Mouse (Mus musculus) forebrain, embryonic 14.5 days (tissue): ENCODE measurements around the gene Gm13697. TPM values are rescaled to one million over a fixed set of nuclear protein-coding genes. Genes with fewer than 3 reads are reported as not detected.
A peak's percentile ranks its signal among the peaks of the same experiment; 100 is the strongest.
"Not testable (repeated sequence)": the region's sequence is repeated elsewhere in the genome, so short reads cannot be mapped to it uniquely, and the experiment has no call there.

ENCODE experiments used
- ATAC-seq: fragments of 200-750 bp; cut with Nextera tagmentation; 2 replicates; pipeline ENCODE4 v1.8.0; 2017; ENCODE audit warnings: mild to moderate bottlenecking, moderate library complexity
- DNase-seq: peaks from one replicate; pipeline ENCODE4 v3.0.0-alpha.2; 2015; ENCODE audit warnings: low spot score
- H3K27ac ChIP-seq: fragments of 300-500 bp; sonication (generic); 2 replicates; pipeline ENCODE4 v1.5.1; 2014; ENCODE audit warnings: low read depth, mild to moderate bottlenecking, control low read depth, low read length, moderate library complexity
- H3K27me3 ChIP-seq: fragments of 300-500 bp; sonication (generic); replicated peaks from 2 replicates; pipeline ENCODE4 v1.6.1; 2014; ENCODE audit warnings: low read length, control low read depth, mixed read lengths; ENCODE audit not compliant: control insufficient read depth, insufficient read depth
- H3K36me3 ChIP-seq: fragments of 300-500 bp; sonication (generic); 2 replicates; pipeline ENCODE4 v1.6.1; 2014; ENCODE audit warnings: low read length, control low read depth; ENCODE audit not compliant: control insufficient read depth, insufficient read depth
- H3K4me1 ChIP-seq: fragments of 300-500 bp; sonication (generic); 2 replicates; pipeline ENCODE4 v1.6.1; 2014; ENCODE audit warnings: antibody characterized with exemption, low read length, control low read depth; ENCODE audit not compliant: control insufficient read depth, insufficient read depth
- H3K4me2 ChIP-seq: fragments of 300-500 bp; sonication (generic); 2 replicates; pipeline ENCODE4 v1.6.1; 2014; ENCODE audit warnings: mild to moderate bottlenecking, control low read depth, low read length
- H3K4me3 ChIP-seq: fragments of 300-500 bp; sonication (generic); 2 replicates; pipeline ENCODE4 v1.5.1; 2014; ENCODE audit warnings: low read depth, low read length, control low read depth
- H3K9ac ChIP-seq: fragments of 300-500 bp; sonication (generic); 2 replicates; pipeline ENCODE4 v1.6.1; 2014; ENCODE audit warnings: mild to moderate bottlenecking, low read length, control low read depth, moderate library complexity
- H3K9me3 ChIP-seq: fragments of 300-500 bp; sonication (generic); replicated peaks from 2 replicates; pipeline ENCODE4 v1.6.1; 2016; ENCODE audit warnings: low read length, control low read depth, mixed read lengths; ENCODE audit not compliant: control insufficient read depth
- WGBS: fragments of 180-500 bp; shearing (Covaris S2); extraction: QIAGEN DNeasy Blood & Tissue Kit; methylation state at CpG from one replicate; pipeline ENCODE4 v1.1.7; 2014; 5-methylcytosine and 5-hydroxymethylcytosine counted together
- polyA plus RNA-seq: library from polyadenylated mRNA; unstranded; fragments of >200 nt; fragmentation: Nextera tagmentation; extraction: Ambion mirVana; gene quantifications from 2 replicates; pipeline ENCODE4 v1.2.1, GENCODE M21; 2014

The Gm13697 gene
- polyA plus RNA-seq, 1 experiment from 2014 or later, result not detected

DNA sequence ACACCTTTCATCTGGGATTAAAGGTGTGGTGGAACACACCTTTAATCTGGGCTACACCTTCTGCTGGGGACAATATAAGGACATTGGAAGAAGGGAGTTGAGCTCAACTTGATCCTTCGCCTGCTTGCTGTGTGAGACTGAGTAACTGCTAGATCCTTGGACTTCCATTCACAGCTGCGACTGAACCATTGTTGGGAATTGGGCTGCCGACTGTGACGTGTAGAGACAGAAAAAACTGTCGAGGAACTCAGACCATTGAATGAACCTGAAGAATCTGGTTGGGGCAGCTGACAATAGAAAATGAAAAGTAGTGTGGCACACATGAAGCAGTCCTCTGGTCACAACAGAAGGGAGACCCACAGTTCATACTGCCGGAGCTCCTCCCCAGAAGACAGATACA, 5.7 kb downstream of the Gm13697 start, which contains the start of gene Gm13691:
Gm13691 (plus strand) TSS at position 301 of the 400 bp plus-strand sequence.
- not testable (repeated sequence) for H3K4me3 ChIP-seq, H3K4me1 ChIP-seq, H3K9ac ChIP-seq, ATAC-seq, H3K9me3 ChIP-seq, H3K27ac ChIP-seq, H3K36me3 ChIP-seq, H3K4me2 ChIP-seq, DNase-seq, H3K27me3 ChIP-seq
- WGBS, result no CpG with 5 or more reads among the region's 6 CpGs

DNA sequence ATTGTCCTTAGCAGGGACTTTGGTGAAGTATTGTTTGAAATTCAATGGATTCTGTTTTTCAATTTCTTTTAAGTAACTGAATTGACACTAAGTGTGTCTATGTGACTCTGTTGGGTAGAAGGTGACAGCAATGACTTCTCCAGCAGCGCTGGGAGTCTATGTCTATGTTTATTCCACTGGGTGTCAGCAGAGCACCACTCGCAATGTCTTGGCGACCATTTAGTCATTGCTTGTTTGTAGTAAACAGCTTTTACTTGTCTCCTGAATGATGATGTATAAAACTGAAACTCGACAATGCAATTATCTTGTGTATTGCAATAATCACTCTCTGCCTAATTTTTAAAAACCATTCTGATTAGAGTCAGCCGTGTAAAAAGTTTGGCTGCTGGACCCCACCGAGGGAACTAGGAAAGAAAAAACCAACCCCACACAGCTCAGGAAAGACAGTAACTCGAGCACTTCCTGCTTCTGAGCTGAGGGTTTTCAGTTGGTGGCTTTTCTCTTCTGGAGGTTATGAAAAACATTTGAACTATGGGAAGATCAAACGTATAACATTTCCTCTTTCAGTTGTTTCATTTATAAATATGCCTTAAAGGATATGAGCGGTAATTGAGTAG, 9.2 kb downstream of the Gm13697 start:
- H3K4me3 ChIP-seq, H3K9me3 ChIP-seq, H3K9ac ChIP-seq, ATAC-seq, H3K27ac ChIP-seq, H3K4me2 ChIP-seq, DNase-seq, H3K36me3 ChIP-seq, H3K27me3 ChIP-seq, H3K4me1 ChIP-seq: not testable (repeated sequence)
- WGBS, result 81% methylated on average over 6 of the region's 9 CpGs

DNA sequence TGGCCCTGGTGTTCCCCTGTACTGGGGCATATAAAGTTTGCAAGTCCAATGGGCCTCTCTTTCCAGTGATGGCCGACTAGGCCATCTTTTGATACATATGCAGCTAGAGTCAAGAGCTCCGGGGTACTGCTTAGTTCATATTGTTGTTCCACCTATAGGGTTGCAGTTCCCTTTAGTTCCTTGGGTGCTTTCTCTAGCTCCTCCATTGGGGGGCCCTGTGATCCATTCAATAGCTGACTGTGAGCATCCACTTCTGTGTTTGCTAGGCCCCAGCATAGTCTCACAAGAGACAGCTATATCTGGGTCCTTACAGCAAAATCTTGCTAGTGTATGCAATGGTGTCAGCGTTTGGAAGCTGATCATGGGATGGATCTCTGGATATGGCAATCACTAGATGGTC, 10.0 kb downstream of the Gm13697 start:
- H3K4me2 ChIP-seq, H3K27me3 ChIP-seq, H3K9ac ChIP-seq, ATAC-seq, H3K36me3 ChIP-seq, H3K4me3 ChIP-seq, H3K9me3 ChIP-seq, H3K4me1 ChIP-seq, H3K27ac ChIP-seq, DNase-seq: not testable (repeated sequence)
- WGBS, result no CpG with 5 or more reads among the region's 3 CpGs

DNA sequence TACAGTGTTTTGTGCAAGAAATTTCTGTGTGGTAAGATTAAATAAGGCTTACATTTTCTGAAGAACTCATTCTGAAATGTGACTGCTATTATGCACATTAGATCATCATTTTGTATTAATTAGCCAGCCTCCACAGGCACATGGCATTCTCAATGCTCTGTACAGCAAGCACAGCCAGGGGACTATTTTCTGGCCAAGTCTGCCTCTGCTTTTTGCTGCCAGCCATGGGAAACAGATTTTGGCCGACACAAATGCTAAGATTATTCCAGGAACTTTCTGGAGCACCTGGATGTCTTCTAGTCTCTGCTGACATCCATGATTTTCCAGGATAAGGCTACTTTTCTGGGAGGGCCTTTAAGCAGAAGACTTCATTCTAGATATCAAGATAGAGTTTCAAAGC, 24.4 kb downstream of the Gm13697 start:
- Histone ChIP-seq H3K27ac (no peak overlapping the region), H3K27me3 (no peaks in the 10 kb centered on the region), H3K36me3 (no peaks in the 10 kb centered on the region), H3K4me3 (no peak overlapping the region), H3K9ac (no peak overlapping the region), H3K9me3 (no peaks in the 10 kb centered on the region), H3K4me2 (no peak overlapping the region), H3K4me1 (no peaks in the 10 kb centered on the region)
- 0 out of 2 replicates have a peak, but pooled peaks have one; percentile 40 for ATAC-seq
- 53% methylated on average over 1 of the region's 1 CpGs for WGBS
- peak; percentile 51 for DNase-seq

DNA sequence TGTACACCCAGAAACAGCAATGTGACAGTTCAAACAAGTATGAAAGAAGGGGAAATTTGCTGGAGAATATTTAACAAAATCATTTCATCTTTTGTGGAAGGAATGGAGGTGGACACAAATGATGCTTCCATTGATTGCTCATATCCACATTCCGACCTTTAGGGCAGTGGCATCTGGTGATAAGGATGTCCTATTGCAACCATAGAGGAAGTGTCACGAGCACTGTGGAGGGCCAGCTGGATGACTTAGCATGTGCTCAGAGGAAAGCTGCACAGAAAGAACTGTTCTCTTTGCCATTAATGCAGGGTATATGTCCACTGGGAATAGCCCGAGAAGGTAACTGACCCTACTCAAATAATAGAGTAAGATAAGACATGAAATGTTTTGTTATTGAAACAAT, 25.3 kb downstream of the Gm13697 start:
- H3K4me1 ChIP-seq, result no peaks in the 10 kb centered on the region
- no peak overlapping the region for H3K9ac ChIP-seq
- ATAC-seq (no peak), DNase-seq (no peak)
- H3K27ac ChIP-seq, result no peak overlapping the region
- 93% methylated on average over 3 of the region's 3 CpGs for WGBS
- no peak overlapping the region for H3K4me3 ChIP-seq
- no peak overlapping the region for H3K4me2 ChIP-seq
- H3K36me3 ChIP-seq, result no peaks in the 10 kb centered on the region
- H3K27me3 ChIP-seq, result no peaks in the 10 kb centered on the region
- H3K9me3 ChIP-seq, result no peaks in the 10 kb centered on the region

DNA sequence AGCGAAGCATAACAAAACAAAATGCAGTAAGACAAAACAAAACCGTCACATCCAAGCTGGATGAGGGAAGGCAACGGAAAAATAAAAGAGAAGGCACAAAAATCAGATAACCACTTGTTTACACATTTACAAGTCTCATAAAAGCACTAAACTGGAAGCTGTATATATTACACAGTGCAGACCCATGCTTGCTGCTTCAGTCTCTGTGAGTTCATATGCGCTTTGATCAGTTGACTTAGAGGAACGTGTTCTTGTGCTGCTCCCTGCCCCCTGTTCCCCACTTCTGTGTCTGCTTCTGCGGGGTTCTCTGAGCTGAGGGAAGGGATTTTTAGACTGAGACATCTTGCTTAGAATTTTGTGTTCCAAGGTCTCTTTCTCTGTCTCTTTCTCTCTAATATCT, 30.0 kb downstream of the Gm13697 start:
- H3K4me1 ChIP-seq, result no peaks in the 10 kb centered on the region
- DNase-seq (no peak), ATAC-seq (no peak)
- no peaks in the 10 kb centered on the region for H3K9me3 ChIP-seq
- H3K4me3 ChIP-seq, result no peak overlapping the region
- no peak overlapping the region for H3K27ac ChIP-seq
- H3K9ac ChIP-seq, result no peak overlapping the region
- 80% methylated on average over 6 of the region's 6 CpGs for WGBS
- no peaks in the 10 kb centered on the region for H3K27me3 ChIP-seq
- no peak overlapping the region for H3K4me2 ChIP-seq
- no peaks in the 10 kb centered on the region for H3K36me3 ChIP-seq

DNA sequence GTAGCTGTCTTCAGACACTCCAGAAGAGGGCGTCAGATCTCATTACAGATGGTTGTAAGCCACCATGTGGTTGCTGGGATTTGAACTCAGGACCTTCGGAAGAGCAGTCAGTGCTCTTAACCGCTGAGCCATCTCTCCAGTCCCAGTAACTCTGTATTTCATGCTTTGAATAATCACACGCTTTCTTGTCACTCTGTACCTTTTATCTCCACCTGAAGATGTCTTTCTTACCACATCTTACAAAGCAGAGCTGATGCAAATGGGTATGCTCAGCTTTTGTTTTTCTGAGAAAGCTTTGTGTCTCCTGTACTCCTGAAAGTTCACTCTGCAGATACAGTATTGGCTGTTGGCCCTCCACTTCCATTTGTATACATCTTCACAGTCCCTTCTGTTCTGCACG, 31.7 kb downstream of the Gm13697 start:
- not testable (repeated sequence) for H3K36me3 ChIP-seq, DNase-seq, H3K4me3 ChIP-seq, ATAC-seq, H3K27me3 ChIP-seq, H3K9me3 ChIP-seq, H3K4me2 ChIP-seq, H3K4me1 ChIP-seq, H3K27ac ChIP-seq, H3K9ac ChIP-seq
- WGBS, result 88% methylated on average over 4 of the region's 5 CpGs

DNA sequence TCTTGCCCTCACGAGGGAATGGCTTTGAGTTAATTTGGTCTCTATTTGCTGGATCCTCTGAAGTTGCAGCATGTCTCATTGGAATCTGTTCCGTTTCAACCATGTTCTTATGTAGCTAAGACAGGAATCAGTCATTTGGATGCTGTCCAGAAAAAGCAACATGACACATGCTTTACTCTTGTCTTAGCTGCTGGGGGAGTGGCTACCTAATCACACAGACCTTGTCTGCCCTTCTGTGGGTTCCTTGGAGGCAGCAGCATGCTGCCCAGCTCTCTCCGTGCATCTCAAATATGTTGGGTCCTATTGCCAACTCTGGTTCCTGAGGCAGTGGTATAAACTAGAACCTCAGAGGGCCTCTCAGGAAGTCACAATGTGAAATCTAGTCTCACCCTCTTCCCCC, 33.8 kb downstream of the Gm13697 start:
- H3K4me3 ChIP-seq, result no peak overlapping the region
- H3K27me3 ChIP-seq, result no peaks in the 10 kb centered on the region
- no peak overlapping the region for H3K4me2 ChIP-seq
- DNase-seq, result no peak
- no peaks in the 10 kb centered on the region for H3K36me3 ChIP-seq
- H3K4me1 ChIP-seq, result no peaks in the 10 kb centered on the region
- H3K27ac ChIP-seq, result no peak overlapping the region
- 71% methylated on average over 3 of the region's 3 CpGs for WGBS
- H3K9ac ChIP-seq, result no peak overlapping the region
- H3K9me3 ChIP-seq, result no peaks in the 10 kb centered on the region
- ATAC-seq, result no peak

DNA sequence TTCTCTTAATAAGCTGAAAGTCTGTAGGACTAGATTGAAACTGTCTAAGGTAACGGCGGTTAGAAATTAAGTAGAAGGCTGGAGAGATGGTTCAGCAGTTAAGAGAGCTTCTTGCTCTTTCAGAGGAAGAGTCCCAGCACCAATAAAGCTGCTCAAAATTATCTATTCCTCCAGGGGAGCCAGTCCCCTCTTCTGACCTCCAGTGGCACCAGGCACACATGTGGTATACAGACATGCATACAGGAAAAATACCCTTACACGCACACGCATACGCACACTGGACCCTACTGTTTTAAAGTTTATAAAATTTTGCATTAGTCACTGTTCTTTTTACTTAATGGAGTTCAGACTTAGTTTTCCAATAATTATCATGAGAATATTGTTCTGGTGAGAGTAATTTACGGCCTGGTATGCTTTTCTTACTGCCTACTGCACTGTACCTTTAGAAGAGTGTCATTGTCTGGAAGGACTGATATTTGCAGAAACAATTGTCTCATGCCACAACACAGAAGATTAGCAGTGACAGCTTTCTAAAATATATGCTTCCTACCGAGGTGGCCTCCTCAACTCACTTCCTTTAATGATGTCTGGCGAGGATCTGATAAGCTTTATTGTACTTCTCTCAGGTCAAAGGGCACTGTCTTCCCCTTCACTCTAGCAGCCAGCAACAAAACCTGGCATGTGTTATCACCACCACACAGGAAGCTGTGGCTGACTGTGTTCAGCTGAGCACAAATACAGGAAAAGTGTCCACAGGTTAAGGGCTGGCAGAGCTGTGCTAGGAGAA, 35.2 kb downstream of the Gm13697 start:
- no peaks in the 10 kb centered on the region for H3K9me3 ChIP-seq
- H3K4me3 ChIP-seq, result no peak overlapping the region
- H3K4me2 ChIP-seq, result no peak overlapping the region
- no peak overlapping the region for H3K27ac ChIP-seq
- no peaks in the 10 kb centered on the region for H3K36me3 ChIP-seq
- no peak for DNase-seq
- H3K27me3 ChIP-seq, result no peaks in the 10 kb centered on the region
- WGBS, result 83% methylated on average over 8 of the region's 8 CpGs
- H3K4me1 ChIP-seq, result no peaks in the 10 kb centered on the region
- ATAC-seq, result no peak
- no peak overlapping the region for H3K9ac ChIP-seq
